Mouse (Mus musculus) mouse embryonic stem cell (cell line): ENCODE data around the gene Gabrg3.

Experiments used
- in situ Hi-C, 2 experiments: fragments of 300-500 bp; cut with MboI; formaldehyde crosslinking; loops; 1 replicate in 1 of 2; 3 replicates in 1 of 2; pipeline ENCODE4 v1.14.3; 2019 to 2020; ENCODE audit warnings: low sequenced_read_pairs in 2 of 2, low pct_unique_long_range_greater_than_20kb in 1 of 2, mixed read lengths in 1 of 2; ENCODE audit not compliant: unreplicated experiment in 1 of 2

Gene Gabrg3

DNA sequence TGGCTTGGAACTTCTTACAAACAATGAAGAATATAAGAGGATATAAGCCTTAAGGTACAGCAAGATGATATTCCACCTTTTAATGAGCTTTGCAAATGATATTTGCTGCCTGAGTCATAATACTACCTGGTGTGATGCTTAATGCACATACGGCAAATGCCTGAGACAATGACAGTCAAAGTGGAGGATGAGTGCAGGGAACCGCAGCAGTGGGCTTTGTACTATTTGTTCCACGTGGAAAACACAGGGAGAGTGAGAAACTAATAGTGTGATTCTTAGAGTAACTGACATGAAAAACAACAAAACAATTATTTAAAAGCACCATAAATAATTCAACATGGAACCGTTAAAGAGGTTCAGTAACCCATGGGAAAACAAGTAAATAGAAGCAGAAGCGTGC, 236.2 kb downstream of the Gabrg3 start:
- in situ Hi-C loops: no loop called here

DNA sequence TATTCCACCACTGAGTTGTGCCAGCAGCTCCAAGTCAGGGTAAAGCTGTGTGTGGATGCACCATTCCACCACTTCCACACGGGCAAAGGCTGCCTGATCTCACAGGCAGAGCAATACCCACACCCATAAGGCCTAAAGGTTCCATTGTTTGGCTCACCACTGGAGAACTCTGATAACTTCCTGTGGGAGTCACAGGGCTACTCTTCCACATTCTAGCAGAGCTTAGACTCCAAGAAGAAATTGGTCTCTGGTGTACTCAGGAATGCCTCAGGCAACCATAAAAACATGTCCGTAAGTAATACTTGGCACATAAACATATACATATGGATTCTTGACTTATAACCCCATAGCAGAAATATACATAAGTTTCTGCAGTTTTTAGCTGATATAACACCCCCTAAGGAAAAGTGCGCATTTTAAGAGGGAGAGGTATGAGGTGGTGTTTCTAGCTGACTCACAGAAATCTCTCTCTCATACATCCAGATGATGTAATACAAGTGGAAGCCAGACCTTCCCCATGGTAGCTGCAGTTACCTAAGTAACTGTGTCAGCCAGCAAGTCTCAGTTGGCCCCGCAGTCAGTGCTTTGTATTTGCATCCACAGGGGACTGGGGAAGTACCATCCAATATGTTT, 248.8 kb downstream of the Gabrg3 start:
- in situ Hi-C loops: no loop called here

DNA sequence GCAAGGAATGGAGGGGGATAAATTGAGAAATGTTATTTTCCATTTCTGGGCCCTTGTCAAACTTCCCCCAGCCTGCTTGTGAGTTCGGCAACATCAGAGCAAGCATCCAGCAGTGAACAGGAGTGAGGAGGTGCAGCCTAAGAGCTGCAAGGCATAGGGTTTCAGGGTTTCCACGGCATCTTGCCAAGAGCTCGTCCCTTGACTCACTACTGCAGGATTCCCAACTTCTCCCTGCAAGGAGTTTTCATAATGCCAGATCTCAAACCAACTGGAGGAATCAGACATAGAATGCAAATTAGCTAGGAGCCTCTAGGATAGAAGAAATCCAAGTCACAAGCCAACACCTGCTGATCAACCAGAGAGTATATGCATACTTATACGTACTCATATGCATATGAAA, 254.0 kb downstream of the Gabrg3 start:
- in situ Hi-C loops: no loop called here

DNA sequence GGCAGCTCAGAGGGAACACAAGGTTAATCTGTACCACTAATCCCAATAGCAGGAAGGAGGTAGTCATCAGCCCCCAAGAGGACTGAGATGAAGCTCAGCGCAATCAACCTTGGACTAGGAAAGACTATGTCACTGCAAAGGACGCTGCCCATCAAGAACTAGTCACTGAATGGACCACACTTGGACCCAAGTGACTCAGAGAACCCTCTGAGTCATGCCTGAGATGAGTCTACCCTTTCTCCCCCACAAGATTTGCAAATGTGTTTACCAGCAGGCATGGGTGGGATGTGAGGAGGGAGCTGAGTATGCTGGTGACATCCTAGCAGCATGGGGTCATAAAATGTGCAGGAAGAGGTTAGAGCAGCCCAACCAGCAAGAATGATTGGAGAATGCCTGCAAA, 254.5 kb downstream of the Gabrg3 start:
- in situ Hi-C loops: no loop called here

DNA sequence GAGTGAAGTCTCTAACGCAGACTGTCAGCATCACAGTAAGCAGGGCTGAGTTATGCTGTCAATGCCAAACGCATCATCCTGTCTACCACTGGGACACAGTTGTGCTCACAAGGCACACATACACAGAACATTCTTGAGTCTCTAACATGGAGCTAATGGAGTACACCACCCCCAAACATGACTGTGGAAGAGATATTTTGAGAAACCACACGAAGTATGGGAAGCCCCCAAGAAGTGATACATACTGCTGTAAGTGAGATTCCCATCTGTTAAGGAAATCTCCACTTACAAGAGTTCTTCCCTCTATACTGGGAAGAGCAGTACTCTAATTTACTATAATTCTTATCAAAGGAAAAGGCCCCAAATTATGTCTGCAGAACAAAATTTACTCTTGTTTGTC, 286.9 kb downstream of the Gabrg3 start:
- in situ Hi-C loops: no loop called here

DNA sequence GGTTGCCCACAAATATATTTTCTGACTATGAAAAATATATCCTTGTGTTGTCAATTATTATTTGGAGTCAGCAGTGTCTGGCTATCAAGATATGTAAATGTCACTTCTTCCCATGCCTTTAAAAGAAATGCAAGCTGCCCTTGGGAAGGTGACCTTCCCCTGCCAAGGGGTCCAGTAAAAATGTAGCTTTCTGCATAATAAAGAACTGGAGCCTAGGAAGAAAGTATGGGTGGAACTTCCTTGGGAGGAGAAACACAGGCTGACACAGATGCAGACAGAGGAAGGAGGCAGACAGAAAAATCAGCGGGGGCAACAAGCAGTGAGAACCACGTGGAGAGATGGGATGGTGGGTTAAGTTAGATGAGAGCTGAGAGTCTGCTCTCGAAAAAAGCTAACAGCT, 304.9 kb downstream of the Gabrg3 start:
- in situ Hi-C loops: no loop called here

DNA sequence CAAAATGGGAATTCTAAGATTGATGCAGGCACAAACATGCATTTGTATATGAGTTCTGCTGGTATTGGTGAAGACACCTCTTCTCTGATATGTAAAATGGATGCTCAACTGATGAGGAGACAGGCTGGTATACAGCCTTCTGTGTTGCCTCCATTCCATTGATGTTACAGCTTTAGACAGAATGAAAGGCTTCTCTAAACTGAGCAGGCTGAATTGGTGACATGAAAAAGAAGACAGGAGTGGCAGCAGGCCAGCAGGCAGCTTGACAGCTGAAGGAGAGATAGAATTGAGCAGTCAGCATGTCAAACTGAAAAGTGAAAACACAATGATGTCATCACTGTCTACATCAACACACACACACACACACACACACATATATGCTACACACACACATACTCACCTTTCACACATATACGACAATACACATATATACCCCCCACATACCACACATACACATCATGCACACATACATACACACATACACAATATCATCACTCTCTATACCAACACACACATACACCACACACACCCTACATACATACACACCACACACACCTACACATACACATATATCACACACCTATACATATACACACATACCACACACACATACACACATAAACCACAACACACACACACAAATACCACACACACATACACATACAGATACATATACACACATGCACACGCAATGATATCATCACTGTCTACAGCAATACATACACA, 315.4 kb downstream of the Gabrg3 start:
- in situ Hi-C loops: no loop called here

DNA sequence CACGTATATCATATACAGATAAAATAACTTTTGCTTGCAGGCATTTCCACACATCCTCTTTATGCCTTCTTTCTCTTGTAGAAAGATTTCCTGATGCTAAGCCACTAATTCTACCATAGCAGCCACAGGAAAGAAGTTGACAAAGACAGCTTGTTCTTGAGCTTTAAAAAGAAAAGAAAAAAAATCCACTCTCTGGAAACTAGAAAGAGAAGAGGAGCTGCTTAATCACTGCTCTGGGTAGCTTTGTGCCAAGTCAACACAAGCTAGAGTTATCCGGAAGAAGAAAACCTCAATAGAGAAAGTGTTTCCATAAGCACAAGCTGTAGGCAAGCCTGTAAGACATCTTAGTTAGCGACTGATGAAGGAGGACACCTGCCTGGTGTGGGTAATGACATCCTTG, 321.6 kb downstream of the Gabrg3 start:
- in situ Hi-C loops: no loop called here

DNA sequence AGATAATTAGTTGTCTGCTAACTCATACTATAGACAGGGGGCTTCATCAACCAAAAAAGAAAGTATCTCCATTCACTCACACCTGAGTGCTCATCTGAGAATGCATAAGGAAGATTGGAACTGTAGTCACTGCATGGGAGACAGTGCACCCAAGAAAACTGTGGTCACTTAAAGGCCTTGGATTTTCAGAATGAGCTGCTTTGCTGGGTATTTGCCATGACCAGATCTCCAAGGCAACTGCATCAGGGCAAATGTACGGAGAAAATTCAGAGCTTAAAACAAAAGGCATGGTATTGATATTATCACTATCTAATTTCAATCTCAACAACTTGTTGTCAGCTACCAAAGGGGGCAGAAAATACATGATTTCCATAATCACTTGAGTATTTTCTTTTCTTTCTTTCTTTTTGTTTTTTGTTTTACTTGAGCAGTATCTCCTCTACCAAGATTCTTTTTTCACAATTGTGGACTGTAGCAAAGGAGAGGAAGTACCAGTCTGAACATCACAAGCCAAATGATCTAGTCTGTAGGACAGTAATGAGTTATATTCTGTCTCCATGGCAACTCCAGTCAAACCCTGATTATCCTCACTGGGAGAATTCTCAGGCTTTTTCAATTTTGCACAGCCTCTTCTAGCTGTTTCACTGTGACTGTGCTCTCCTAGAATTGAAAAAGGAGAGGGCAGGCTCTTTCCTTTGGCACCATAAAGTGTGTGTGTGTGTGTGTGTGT, 335.9 kb downstream of the Gabrg3 start:
- in situ Hi-C loops: no loop called here

DNA sequence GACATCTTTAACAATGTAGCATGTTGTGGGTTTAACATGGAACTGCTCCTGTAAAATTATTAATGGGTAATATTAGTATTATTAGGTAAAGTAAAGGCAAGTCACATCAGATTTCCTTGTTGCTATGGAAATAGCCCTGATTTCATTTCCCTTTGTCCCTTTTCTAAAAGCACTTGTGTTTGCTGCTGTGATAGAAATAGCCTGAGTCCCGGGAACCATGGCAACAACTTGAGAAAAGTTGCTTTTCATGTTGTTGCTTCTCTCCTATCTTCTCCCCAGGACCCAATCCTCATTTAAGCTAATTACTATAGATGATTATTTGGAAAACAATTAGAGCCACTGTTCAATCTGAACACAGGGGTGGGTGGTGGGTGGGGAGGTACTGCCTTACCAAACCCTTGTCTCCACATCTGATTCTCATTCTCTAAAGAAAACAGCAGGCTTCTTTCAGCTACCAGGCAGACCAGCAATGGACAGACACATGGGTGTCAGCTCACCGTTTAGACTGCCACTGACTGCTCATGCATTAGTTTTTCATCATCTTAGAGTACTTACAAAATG, 349.0 kb downstream of the Gabrg3 start:
- in situ Hi-C loops: no loop called here

DNA sequence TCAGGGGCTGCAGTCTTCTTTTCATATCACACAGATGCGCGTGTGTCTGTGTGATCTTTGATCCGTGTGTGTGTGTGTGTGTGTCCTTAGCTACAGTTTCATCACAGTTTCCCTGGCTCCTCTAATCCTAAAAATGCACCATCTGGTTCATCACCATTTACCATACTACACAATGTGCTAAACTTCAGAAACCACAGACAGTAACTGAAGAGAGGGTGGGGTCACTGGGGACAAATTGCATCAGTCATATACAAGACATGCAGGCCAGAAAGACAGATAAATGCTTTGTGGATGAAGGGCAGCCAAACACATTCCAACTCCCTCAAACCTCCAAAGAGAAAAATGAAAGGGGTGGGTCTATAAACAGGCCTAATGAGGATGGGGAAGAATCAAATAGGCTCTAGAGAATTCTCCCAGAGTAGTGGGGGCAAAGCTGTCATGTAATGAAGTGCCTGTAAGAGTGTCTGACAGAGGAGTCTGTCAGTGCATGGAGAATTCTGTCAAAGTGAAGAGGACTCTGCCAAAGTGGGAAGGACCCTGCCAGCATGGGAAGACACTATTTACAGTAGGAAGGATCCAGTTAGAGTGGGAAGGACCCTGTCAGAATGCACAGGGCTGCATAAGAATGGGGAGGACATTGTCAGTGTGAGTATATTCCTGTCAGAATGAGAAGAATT, 386.3 kb downstream of the Gabrg3 start:
- in situ Hi-C loops: no loop called here

DNA sequence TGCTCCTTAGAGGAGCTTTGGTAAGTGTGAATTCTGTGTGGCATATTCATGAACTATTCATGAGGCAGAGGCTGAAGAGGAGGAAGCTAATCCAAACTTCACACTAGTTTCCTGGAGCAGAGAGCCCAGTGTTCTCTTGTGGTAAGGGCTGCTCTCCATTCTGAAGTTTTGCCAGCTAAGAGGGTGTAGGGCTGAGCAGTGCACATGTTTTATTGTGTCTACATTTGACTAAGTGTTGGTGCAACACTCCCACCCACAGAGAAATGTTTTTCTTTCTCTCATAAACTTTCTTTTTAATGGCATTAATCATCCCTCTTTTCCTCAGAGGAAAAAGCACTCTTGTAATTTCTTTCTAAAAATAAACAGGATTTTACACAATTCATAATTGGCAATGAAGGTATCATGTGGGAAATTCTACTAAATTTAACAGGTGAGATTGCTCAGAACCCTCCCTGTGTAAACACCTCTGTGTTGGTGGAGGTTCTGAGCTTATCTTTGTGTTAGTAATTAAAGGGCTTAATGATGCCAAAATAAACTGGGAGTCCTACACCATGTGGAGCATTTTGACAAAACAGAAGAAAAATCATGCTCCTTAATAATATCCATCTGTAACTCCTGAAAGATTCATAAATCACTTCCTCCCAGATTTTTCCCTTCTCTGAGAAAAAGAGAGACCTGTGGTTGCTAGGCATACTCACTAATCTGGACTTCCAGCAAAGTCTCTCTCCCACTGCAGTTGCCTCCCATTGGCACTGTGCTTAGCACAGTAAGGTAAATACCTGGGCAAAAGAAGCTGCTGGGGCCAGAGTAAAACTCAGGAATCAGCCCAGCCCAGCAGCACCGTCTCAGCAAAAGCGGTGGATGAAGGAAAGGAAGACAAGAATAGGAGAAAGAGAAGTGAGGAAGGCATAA, 389.0 kb downstream of the Gabrg3 start:
- in situ Hi-C loops: no loop called here

DNA sequence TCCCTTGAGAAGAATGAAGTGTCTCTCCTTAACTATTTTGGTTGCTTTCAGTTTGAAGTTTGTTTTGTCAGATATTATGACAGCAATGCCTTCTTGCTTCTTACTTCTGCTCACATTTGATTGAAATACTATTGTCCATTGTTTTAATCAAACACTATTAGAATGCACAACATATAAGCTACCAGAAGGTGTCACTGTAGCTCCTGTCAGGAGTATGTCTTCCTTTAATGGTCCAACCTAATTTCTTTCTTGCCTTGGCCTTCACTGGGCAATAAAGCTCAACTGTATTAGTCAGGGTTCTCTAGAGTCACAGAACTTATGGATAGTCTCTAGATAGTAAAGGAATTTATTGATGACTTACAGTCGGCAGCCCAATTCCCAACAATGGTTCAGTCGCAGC, 440.6 kb downstream of the Gabrg3 start:
- in situ Hi-C loops: loop anchor here in 1 of 2 experiments (25.0 kb wide), 1 partner anchor 441 kb away; the partner anchor contains the start of gene Gabrg3

DNA sequence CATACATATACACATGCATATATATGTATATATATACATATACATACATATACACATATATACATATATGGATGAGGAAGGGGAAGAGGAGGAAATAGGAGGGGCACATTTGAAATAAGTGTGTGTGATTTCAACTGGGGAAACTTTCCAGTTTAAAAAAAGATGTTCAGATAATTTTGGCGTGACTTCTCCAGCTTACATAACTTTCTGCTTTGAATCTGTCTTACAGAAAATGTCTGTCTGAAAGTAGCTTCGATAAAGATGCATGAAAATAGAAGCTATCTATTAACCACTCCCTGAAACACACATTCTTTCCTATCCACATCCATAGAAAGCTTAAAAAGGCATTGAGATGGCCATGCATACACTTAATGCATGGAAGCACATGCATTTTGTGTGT, 445.4 kb downstream of the Gabrg3 start:
- in situ Hi-C loops: loop anchor here in 1 of 2 experiments (25.0 kb wide), 1 partner anchor 446 kb away; the partner anchor contains the start of gene Gabrg3

DNA sequence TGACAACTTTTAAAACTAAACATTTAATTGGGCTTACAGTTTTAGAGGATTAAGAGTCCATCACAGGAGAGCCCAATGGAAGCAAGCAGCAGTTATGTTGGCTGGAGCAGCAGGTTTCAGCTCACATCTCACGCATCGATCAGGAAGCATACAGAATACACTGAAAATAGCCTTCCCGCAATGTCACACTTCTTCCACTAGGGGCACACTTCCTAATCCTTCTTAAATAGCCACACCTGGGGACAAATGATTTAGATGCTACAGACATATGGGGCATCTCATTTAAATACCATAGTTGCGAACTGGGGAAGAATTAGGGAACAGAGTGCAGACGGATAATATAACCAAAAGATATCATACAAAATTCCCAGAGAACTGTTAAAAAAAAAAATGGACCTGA, 449.0 kb downstream of the Gabrg3 start:
- in situ Hi-C loops: loop anchor here in 1 of 2 experiments (25.0 kb wide), 1 partner anchor 449 kb away; the partner anchor contains the start of gene Gabrg3

DNA sequence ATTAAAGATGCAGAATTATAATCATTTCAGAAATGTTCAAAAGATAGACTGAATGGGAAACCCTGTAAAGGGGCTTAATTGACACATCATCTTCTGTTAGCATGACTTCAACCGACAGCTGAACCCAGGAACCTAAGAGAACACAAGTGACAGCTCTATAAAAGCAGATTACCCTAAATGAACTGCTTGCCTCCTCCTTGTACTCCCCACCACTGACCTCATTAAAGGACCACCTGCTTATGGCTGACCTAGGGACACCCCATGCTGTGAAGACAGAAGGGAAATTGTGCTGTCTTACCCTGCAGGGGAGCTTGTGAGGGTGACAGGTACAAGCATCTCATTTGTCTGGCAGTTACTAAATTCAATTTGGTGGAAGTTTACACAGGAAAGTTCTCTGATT, 467.5 kb downstream of the Gabrg3 start:
- in situ Hi-C loops: no loop called here

DNA sequence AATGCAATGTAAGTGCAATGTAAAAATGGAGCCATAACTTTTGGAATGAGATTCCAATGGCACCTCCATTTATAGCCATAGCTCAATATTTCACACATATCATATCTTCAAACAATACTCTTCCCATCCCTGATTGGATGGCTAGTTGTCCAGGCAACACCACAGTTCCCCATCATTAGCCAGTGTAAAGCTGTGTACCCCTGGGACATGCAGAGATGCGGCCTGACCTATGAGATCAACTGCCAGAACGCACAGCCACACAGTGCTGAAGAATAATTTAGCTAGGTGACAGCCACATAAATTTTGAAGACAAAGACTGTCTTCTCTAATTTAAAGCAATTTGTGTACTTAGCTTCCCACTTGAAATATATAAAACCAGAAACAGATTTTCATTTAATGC, 472.1 kb downstream of the Gabrg3 start:
- in situ Hi-C loops: no loop called here

DNA sequence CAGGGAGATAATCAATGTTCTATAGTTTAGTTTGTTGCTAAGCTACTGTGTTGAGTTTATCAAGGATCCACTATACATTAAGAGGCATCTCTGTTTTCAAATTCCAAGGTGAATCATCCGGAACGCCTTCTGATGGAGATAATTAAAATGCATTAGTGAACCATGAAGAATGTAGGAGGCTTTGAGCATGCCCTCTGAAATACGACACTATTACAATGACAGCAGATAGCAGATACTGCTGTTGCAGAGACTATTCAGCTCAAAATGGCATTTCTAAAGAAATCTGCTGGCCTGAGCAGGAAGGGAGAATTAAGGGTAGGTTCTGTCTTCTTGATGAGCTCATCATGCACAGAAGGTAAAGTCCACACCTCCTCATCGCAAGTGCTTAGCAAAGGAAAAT, 487.2 kb downstream of the Gabrg3 start:
- in situ Hi-C loops: no loop called here
